Mouse (Mus musculus): ENCODE measurements around the gene Fbxo24.

GRCm38 (mm10) chr5:137668971-137669370, 40.2 kb upstream of the Fbxo24 start:
- TF ChIP-seq CTCF (IDR thresholded peaks at IDR 0.05; ENCODE audit: borderline replicate concordance, control insufficient read depth, extremely low read depth, insufficient read depth, low read length, poor library complexity) (no peak), POLR2A (IDR thresholded peaks at IDR 0.05; ENCODE audit: control insufficient read depth, extremely low read depth, insufficient read depth, low read length, poor library complexity) (no peak)

Data from thymus, adult 2 months (tissue).